Mouse (Mus musculus) midbrain, embryonic 16.5 days (tissue): ENCODE results near the gene Pou2f1. TPM values are rescaled to one million over a fixed set of nuclear protein-coding genes. Genes with fewer than 3 reads are reported as not detected.

Experiments
- ATAC-seq: fragments of 200-750 bp; cut with Nextera tagmentation; 2 replicates; pipeline ENCODE4 v1.8.0; 2017; ENCODE audit warnings: moderate TSS enrichment
- H3K27ac ChIP-seq: fragments of 300-500 bp; sonication (generic); 2 replicates; pipeline ENCODE4 v1.5.1; 2014; ENCODE audit warnings: mild to moderate bottlenecking, low read length, mixed read lengths
- H3K27me3 ChIP-seq: fragments of 300-500 bp; sonication (generic); 2 replicates; pipeline ENCODE4 v1.6.1; 2014; ENCODE audit warnings: low read depth, low read length, mixed read lengths; ENCODE audit not compliant: control insufficient read depth, insufficient read depth
- H3K36me3 ChIP-seq: fragments of 300-500 bp; sonication (generic); 2 replicates; pipeline ENCODE4 v1.6.1; 2014; ENCODE audit warnings: mild to moderate bottlenecking, low read length, moderate library complexity, mixed read lengths; ENCODE audit not compliant: control insufficient read depth, insufficient read depth
- H3K4me1 ChIP-seq: fragments of 300-500 bp; sonication (generic); 2 replicates; pipeline ENCODE4 v1.6.1; 2014; ENCODE audit warnings: mild to moderate bottlenecking, low read length, mixed read lengths; ENCODE audit not compliant: control insufficient read depth, insufficient read depth
- H3K4me2 ChIP-seq: fragments of 300-500 bp; sonication (generic); 2 replicates; pipeline ENCODE4 v1.6.1; 2014; ENCODE audit warnings: mild to moderate bottlenecking, low read length, mixed read lengths
- H3K4me3 ChIP-seq: fragments of 300-500 bp; sonication (generic); 2 replicates; pipeline ENCODE4 v1.5.1; 2014; ENCODE audit warnings: low read depth, mild to moderate bottlenecking, low read length, moderate library complexity, mixed read lengths
- H3K9ac ChIP-seq: fragments of 300-500 bp; sonication (generic); 2 replicates; pipeline ENCODE4 v1.6.1; 2014; ENCODE audit warnings: low read depth, low read length, mixed read lengths
- H3K9me3 ChIP-seq: fragments of 300-500 bp; sonication (generic); replicated peaks from 2 replicates; pipeline ENCODE4 v1.6.1; 2014; ENCODE audit warnings: mild to moderate bottlenecking, low read length, mixed read lengths; ENCODE audit not compliant: control insufficient read depth, poor library complexity, severe bottlenecking
- WGBS: fragments of 180-500 bp; shearing (Covaris S2); extraction: QIAGEN DNeasy Blood & Tissue Kit; methylation state at CpG from one replicate; pipeline ENCODE4 v1.1.7; 2014; 5-methylcytosine and 5-hydroxymethylcytosine counted together
- polyA plus RNA-seq: library from polyadenylated mRNA; unstranded; fragments of >200 nt; fragmentation: Nextera tagmentation; extraction: Ambion mirVana; gene quantifications from 2 replicates; pipeline ENCODE4 v1.2.1, GENCODE M21; 2015

Gene Pou2f1
- polyA plus RNA-seq, 1 experiment from 2014 or later, result 26.5 TPM

GRCm38 (mm10) chr1:165994279-165994678, 8.2 kb downstream of the Pou2f1 start:
- H3K27ac ChIP-seq, result no peak overlapping the region
- H3K4me3 ChIP-seq, result no peak overlapping the region
- no peak overlapping the region for H3K9ac ChIP-seq
- 76% methylated on average over 1 of the region's 1 CpGs for WGBS
- H3K9me3 ChIP-seq, result no peaks in the 10 kb centered on the region
- peaks cover 7% of the 10 kb centered on the region for H3K4me1 ChIP-seq
- no peaks in the 10 kb centered on the region for H3K27me3 ChIP-seq
- no peak for ATAC-seq
- H3K4me2 ChIP-seq, result no peak overlapping the region
- no peaks in the 10 kb centered on the region for H3K36me3 ChIP-seq

- Histone ChIP-seq H3K9ac (no peak overlapping the region), H3K36me3 (no peaks in the 10 kb centered on the region), H3K9me3 (no peaks in the 10 kb centered on the region), H3K4me1 (peaks cover 6% of the 10 kb centered on the region), H3K4me3 (no peak overlapping the region), H3K4me2 (no peak overlapping the region), H3K27ac (no peak overlapping the region), H3K27me3 (no peaks in the 10 kb centered on the region)
- ATAC-seq, result no peak
- WGBS, result 77% methylated on average over 6 of the region's 6 CpGs
Observed at GRCm38 (mm10) chr1:165993270-165994156, 9.0 kb downstream of the Pou2f1 start.

- no peaks in the 10 kb centered on the region for H3K9me3 ChIP-seq
- ATAC-seq, result no peak
- H3K4me2 ChIP-seq, result no peak overlapping the region
- no peak overlapping the region for H3K9ac ChIP-seq
- no peak overlapping the region for H3K27ac ChIP-seq
- no peaks in the 10 kb centered on the region for H3K36me3 ChIP-seq
- 60% methylated on average over 2 of the region's 2 CpGs for WGBS
- H3K4me1 ChIP-seq, result peaks cover 3% of the 10 kb centered on the region
- H3K4me3 ChIP-seq, result no peak overlapping the region
- no peaks in the 10 kb centered on the region for H3K27me3 ChIP-seq
Observed at GRCm38 (mm10) chr1:165988536-165988935, 13.9 kb downstream of the Pou2f1 start.

- Histone ChIP-seq H3K36me3 (no peaks in the 10 kb centered on the region), H3K4me2 (no peak overlapping the region), H3K4me1 (no peaks in the 10 kb centered on the region), H3K9ac (no peak overlapping the region), H3K9me3 (no peaks in the 10 kb centered on the region), H3K27ac (no peak overlapping the region), H3K27me3 (no peaks in the 10 kb centered on the region), H3K4me3 (no peak overlapping the region)
- ATAC-seq, result no peak
- 90% methylated on average over 2 of the region's 2 CpGs for WGBS
Observed at GRCm38 (mm10) chr1:165988072-165988471, 14.4 kb downstream of the Pou2f1 start.

GRCm38 (mm10) chr1:165985743-165986360, 16.6 kb downstream of the Pou2f1 start:
- Histone ChIP-seq H3K4me2 (no peak overlapping the region), H3K9me3 (no peaks in the 10 kb centered on the region), H3K36me3 (no peaks in the 10 kb centered on the region), H3K27ac (no peak overlapping the region), H3K4me3 (no peak overlapping the region), H3K4me1 (peaks cover 2% of the 10 kb centered on the region; the same call in 1 of the 2 replicates), H3K27me3 (no peaks in the 10 kb centered on the region), H3K9ac (no peak overlapping the region)
- ATAC-seq, result no peak
- WGBS, result 79% methylated on average over 3 of the region's 3 CpGs

GRCm38 (mm10) chr1:165985186-165985585, 17.3 kb downstream of the Pou2f1 start:
- Histone ChIP-seq H3K4me3 (no peak overlapping the region), H3K4me2 (no peak overlapping the region), H3K4me1 (peaks cover 2% of the 10 kb centered on the region; the same call in 1 of the 2 replicates), H3K9ac (no peak overlapping the region), H3K9me3 (no peaks in the 10 kb centered on the region), H3K27me3 (no peaks in the 10 kb centered on the region), H3K36me3 (no peaks in the 10 kb centered on the region), H3K27ac (no peak overlapping the region)
- WGBS, result 72% methylated on average over 3 of the region's 3 CpGs
- no peak for ATAC-seq

- Histone ChIP-seq H3K27ac (no peak overlapping the region), H3K36me3 (no peaks in the 10 kb centered on the region), H3K9me3 (no peaks in the 10 kb centered on the region), H3K4me3 (no peak overlapping the region), H3K4me1 (peaks cover 2% of the 10 kb centered on the region; the same call in 1 of the 2 replicates), H3K4me2 (no peak overlapping the region), H3K9ac (no peak overlapping the region), H3K27me3 (no peaks in the 10 kb centered on the region)
- 63% methylated on average over 7 of the region's 7 CpGs for WGBS
- ATAC-seq, result no peak; the same call in 1 of the 2 replicates
Observed at GRCm38 (mm10) chr1:165976672-165977448, 25.6 kb downstream of the Pou2f1 start.

GRCm38 (mm10) chr1:165969001-165969690, 33.3 kb downstream of the Pou2f1 start:
- no peaks in the 10 kb centered on the region for H3K9me3 ChIP-seq
- ATAC-seq, result no peak
- H3K36me3 ChIP-seq, result no peaks in the 10 kb centered on the region
- no peaks in the 10 kb centered on the region for H3K27me3 ChIP-seq
- H3K4me1 ChIP-seq, result 0 out of 2 replicates have a peak, but pooled peaks cover 13% of the 10 kb centered on the region
- 91% methylated on average over 3 of the region's 3 CpGs for WGBS
- no peak overlapping the region for H3K9ac ChIP-seq
- H3K27ac ChIP-seq, result no peak overlapping the region
- H3K4me3 ChIP-seq, result no peak overlapping the region
- no peak overlapping the region for H3K4me2 ChIP-seq
